Mouse (Mus musculus) brain, adult 2 months (tissue): ENCODE measurements around the gene Matn4.

Source experiments
- DNase-seq: peaks from one replicate; pipeline ENCODE4 v3.0.0; 2011; ENCODE audit warnings: low read depth, low spot score

The Matn4 gene

GRCm38 (mm10) chr2:164417198-164417597 lies 12.2 kb upstream of the Matn4 start:
- DNase-seq = peak; percentile 71

GRCm38 (mm10) chr2:164414581-164414980 lies 9.6 kb upstream of the Matn4 start:
- no peak for DNase-seq

GRCm38 (mm10) chr2:164414167-164414566 lies 9.2 kb upstream of the Matn4 start:
- no peak for DNase-seq

- peak; percentile 73 for DNase-seq
These were observed 2.7 kb upstream of the Matn4 start for GRCm38 (mm10) chr2:164407708-164408107.

- no peak for DNase-seq
These were observed 559 bp upstream of the Matn4 start for GRCm38 (mm10) chr2:164405519-164405918.

GRCm38 (mm10) chr2:164404082-164404990 lies 624 bp downstream of the Matn4 start:
- DNase-seq = no peak

GRCm38 (mm10) chr2:164403396-164404081 lies 1.4 kb downstream of the Matn4 start:
- DNase-seq = peak; percentile 37

- peak; percentile 80 for DNase-seq
These were observed 2.1 kb downstream of the Matn4 start, which contains the start of gene Rbpjl for GRCm38 (mm10) chr2:164402906-164403305. Gene Rbpjl (plus strand): TSS chr2:164403141.

GRCm38 (mm10) chr2:164396911-164397310 lies 8.0 kb downstream of the Matn4 start:
- DNase-seq = no peak

GRCm38 (mm10) chr2:164396076-164396475 lies 8.9 kb downstream of the Matn4 start:
- no peak for DNase-seq

GRCm38 (mm10) chr2:164393126-164393525 lies 11.8 kb downstream of the Matn4 start:
- DNase-seq = no peak

- peak; percentile 84 for DNase-seq
These were observed 15.5 kb downstream of the Matn4 start for GRCm38 (mm10) chr2:164389499-164389898.

- peak; percentile 88 for DNase-seq
These were observed 15.9 kb downstream of the Matn4 start, which contains the start of gene Slpi for GRCm38 (mm10) chr2:164389020-164389419. Gene Slpi (minus strand): TSS chr2:164389095.

- DNase-seq = peak; percentile 76
These were observed 18.0 kb downstream of the Matn4 start for GRCm38 (mm10) chr2:164386953-164387352.

- DNase-seq = peak; percentile 83
These were observed 18.8 kb downstream of the Matn4 start for GRCm38 (mm10) chr2:164385927-164386763.

GRCm38 (mm10) chr2:164383656-164384399 lies 21.1 kb downstream of the Matn4 start:
- no peak for DNase-seq

GRCm38 (mm10) chr2:164382971-164383370 lies 22.0 kb downstream of the Matn4 start:
- no peak for DNase-seq

- no peak for DNase-seq
These were observed 23.2 kb downstream of the Matn4 start for GRCm38 (mm10) chr2:164381726-164382125.

GRCm38 (mm10) chr2:164377478-164378426 lies 27.2 kb downstream of the Matn4 start:
- no peak for DNase-seq

- DNase-seq = peak; percentile 22
These were observed 31.8 kb downstream of the Matn4 start for GRCm38 (mm10) chr2:164373187-164373586.
